Mouse (Mus musculus): Measurements from ENCODE around the gene Map3k3. TPM values are rescaled to one million over a fixed set of nuclear protein-coding genes. Genes with fewer than 3 reads are reported as not detected.

Map3k3 gene
- total and polyA plus RNA-seq, 2 experiments from 2014 or later: 8.9 to 38.0 TPM

DNA sequence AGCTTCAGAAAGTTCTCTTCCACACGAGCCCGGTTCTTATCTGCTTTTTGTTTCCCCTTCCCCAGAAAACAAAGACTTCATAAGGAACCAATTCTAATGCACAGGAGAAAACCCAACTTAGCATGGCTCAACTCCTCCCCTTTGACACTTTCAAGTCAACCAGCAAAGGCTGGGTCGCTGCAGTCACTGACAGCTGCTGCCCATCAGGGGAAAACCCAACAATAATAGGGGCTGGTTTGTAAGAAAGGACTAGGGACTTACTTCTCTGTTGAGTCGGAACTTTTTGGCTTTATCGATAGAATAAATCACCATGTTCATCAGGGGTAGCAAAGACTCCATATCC lies 117.7 kb downstream of the Map3k3 start, which contains the start of gene Strada:
Gene Strada, minus strand, starts transcription at position 46 of the 343 bp plus-strand sequence.
- TF ChIP-seq CTCF (IDR thresholded peaks at IDR 0.05; ENCODE audit: low read depth): no peak
- H3K4me2 ChIP-seq (ENCODE audit: low read depth, low read length): no peak within 1 kb of the TSS

More for the DNA sequence above, 117.7 kb downstream of the Map3k3 start, which contains the start of gene Strada:
- no peaks in the 10 kb centered on the region for H3K4me1 ChIP-seq (ENCODE audit: insufficient read depth, low read length)
- H3K36me3 ChIP-seq (ENCODE audit: insufficient read depth, low read length): peaks cover 48% of the 10 kb centered on the region
- H3K4me3 ChIP-seq (ENCODE audit: low read length): no peak within 1 kb of the TSS
- no peak within 1 kb of the TSS for H3K27ac ChIP-seq
- H3K9me3 ChIP-seq (ENCODE audit: low read length): no peaks in the 10 kb centered on the region
- WGBS: 80% methylated on average over 5 of the region's 5 CpGs
- ATAC-seq (no peak), DNase-seq (ENCODE audit: low spot score) (no peak)
- H3K9ac ChIP-seq (replicated peaks; ENCODE audit: low read length): no peak within 1 kb of the TSS
- no peaks in the 10 kb centered on the region for H3K27me3 ChIP-seq (ENCODE audit: insufficient read depth, low read length)

Other genes starting within 250 kb of the Map3k3 start
- gene Cyb561, start 131.3 kb upstream of the Map3k3 start, total RNA-seq (2014; rRNA removed): 45.9 and 52.9 TPM in 2 replicates
- gene Cyb561, start 131.3 kb upstream of the Map3k3 start, polyA plus RNA-seq (2015; fragmentation: Nextera tagmentation; extraction: Ambion mirVana): 55.9 and 57.8 TPM in 2 replicates
- 31.1 and 35.9 TPM in 2 replicates for gene Ace, start 116.7 kb upstream of the Map3k3 start, total RNA-seq (2014; rRNA removed)
- 10.3 and 11.1 TPM in 2 replicates for gene Ace, start 116.7 kb upstream of the Map3k3 start, polyA plus RNA-seq (2015; fragmentation: Nextera tagmentation; extraction: Ambion mirVana)
- gene Ace3, start 89.9 kb upstream of the Map3k3 start, total RNA-seq (2014; rRNA removed): not detected in 2 replicates
- not detected in 2 replicates for gene Ace3, start 89.9 kb upstream of the Map3k3 start, polyA plus RNA-seq (2015; fragmentation: Nextera tagmentation; extraction: Ambion mirVana)
- 4.3 and 7.9 TPM in 2 replicates for gene Kcnh6, start 76.5 kb upstream of the Map3k3 start, total RNA-seq (2014; rRNA removed)
- 2.4 and 3.0 TPM in 2 replicates for gene Kcnh6, start 76.5 kb upstream of the Map3k3 start, polyA plus RNA-seq (2015; fragmentation: Nextera tagmentation; extraction: Ambion mirVana)
- 265 and 283 TPM in 2 replicates for gene Dcaf7, start 47.7 kb upstream of the Map3k3 start, total RNA-seq (2014; rRNA removed)
- gene Dcaf7, start 47.7 kb upstream of the Map3k3 start, polyA plus RNA-seq (2015; fragmentation: Nextera tagmentation; extraction: Ambion mirVana): 127 and 137 TPM in 2 replicates
- 19.4 and 28.9 TPM in 2 replicates for gene Taco1, start 18.6 kb upstream of the Map3k3 start, total RNA-seq (2014; rRNA removed)
- gene Taco1, start 18.6 kb upstream of the Map3k3 start, polyA plus RNA-seq (2015; fragmentation: Nextera tagmentation; extraction: Ambion mirVana): 6.1 and 6.4 TPM in 2 replicates
- gene Gm10840, start 76.2 kb downstream of the Map3k3 start, total RNA-seq (2014; rRNA removed): not detected in 2 replicates
- not detected in 2 replicates for gene Gm10840, start 76.2 kb downstream of the Map3k3 start, polyA plus RNA-seq (2015; fragmentation: Nextera tagmentation; extraction: Ambion mirVana)
- 72.2 and 80.6 TPM in 2 replicates for gene Limd2, start 76.2 kb downstream of the Map3k3 start, total RNA-seq (2014; rRNA removed)
- gene Limd2, start 76.2 kb downstream of the Map3k3 start, polyA plus RNA-seq (2015; fragmentation: Nextera tagmentation; extraction: Ambion mirVana): 120 and 124 TPM in 2 replicates
- 34.1 and 39.2 TPM in 2 replicates for gene Strada, start 117.6 kb downstream of the Map3k3 start, total RNA-seq (2014; rRNA removed)
- 23.6 and 25.0 TPM in 2 replicates for gene Strada, start 117.6 kb downstream of the Map3k3 start, polyA plus RNA-seq (2015; fragmentation: Nextera tagmentation; extraction: Ambion mirVana)
- gene Ccdc47, start 131.7 kb downstream of the Map3k3 start, total RNA-seq (2014; rRNA removed): 15.2 and 16.9 TPM in 2 replicates
- 85.2 TPM in 2 replicates for gene Ccdc47, start 131.7 kb downstream of the Map3k3 start, polyA plus RNA-seq (2015; fragmentation: Nextera tagmentation; extraction: Ambion mirVana)
- gene Ddx42, start 132.3 kb downstream of the Map3k3 start, total RNA-seq (2014; rRNA removed): 34.1 and 38.1 TPM in 2 replicates
- 61.9 and 62.0 TPM in 2 replicates for gene Ddx42, start 132.3 kb downstream of the Map3k3 start, polyA plus RNA-seq (2015; fragmentation: Nextera tagmentation; extraction: Ambion mirVana)
- 24.4 and 55.6 TPM in 2 replicates for gene Ftsj3, start 171.5 kb downstream of the Map3k3 start, total RNA-seq (2014; rRNA removed)
- 28.5 and 29.4 TPM in 2 replicates for gene Ftsj3, start 171.5 kb downstream of the Map3k3 start, polyA plus RNA-seq (2015; fragmentation: Nextera tagmentation; extraction: Ambion mirVana)
- gene Psmc5, start 171.5 kb downstream of the Map3k3 start, total RNA-seq (2014; rRNA removed): 55.4 and 58.9 TPM in 2 replicates
- 305 and 308 TPM in 2 replicates for gene Psmc5, start 171.5 kb downstream of the Map3k3 start, polyA plus RNA-seq (2015; fragmentation: Nextera tagmentation; extraction: Ambion mirVana)
- 26.8 and 34.1 TPM in 2 replicates for gene Smarcd2, start 188.4 kb downstream of the Map3k3 start, total RNA-seq (2014; rRNA removed)
- 10.4 and 12.3 TPM in 2 replicates for gene Smarcd2, start 188.4 kb downstream of the Map3k3 start, polyA plus RNA-seq (2015; fragmentation: Nextera tagmentation; extraction: Ambion mirVana)
- gene Tcam1, start 192.1 kb downstream of the Map3k3 start, total RNA-seq (2014; rRNA removed): 0.05 and 1.3 TPM in 2 replicates
- 0.19 and 0.23 TPM in 2 replicates for gene Tcam1, start 192.1 kb downstream of the Map3k3 start, polyA plus RNA-seq (2015; fragmentation: Nextera tagmentation; extraction: Ambion mirVana)
- not detected in 2 replicates for gene Gh, start 217.3 kb downstream of the Map3k3 start, total RNA-seq (2014; rRNA removed)
- gene Gh, start 217.3 kb downstream of the Map3k3 start, polyA plus RNA-seq (2015; fragmentation: Nextera tagmentation; extraction: Ambion mirVana): not detected in 2 replicates
- 0.25 and 0.63 TPM in 2 replicates for gene Cd79b, start 230.1 kb downstream of the Map3k3 start, total RNA-seq (2014; rRNA removed)
- 1.3 and 1.7 TPM in 2 replicates for gene Cd79b, start 230.1 kb downstream of the Map3k3 start, polyA plus RNA-seq (2015; fragmentation: Nextera tagmentation; extraction: Ambion mirVana)